ENCODE assay signal across 8 mouse cellular contexts in the genomic region with DNA sequence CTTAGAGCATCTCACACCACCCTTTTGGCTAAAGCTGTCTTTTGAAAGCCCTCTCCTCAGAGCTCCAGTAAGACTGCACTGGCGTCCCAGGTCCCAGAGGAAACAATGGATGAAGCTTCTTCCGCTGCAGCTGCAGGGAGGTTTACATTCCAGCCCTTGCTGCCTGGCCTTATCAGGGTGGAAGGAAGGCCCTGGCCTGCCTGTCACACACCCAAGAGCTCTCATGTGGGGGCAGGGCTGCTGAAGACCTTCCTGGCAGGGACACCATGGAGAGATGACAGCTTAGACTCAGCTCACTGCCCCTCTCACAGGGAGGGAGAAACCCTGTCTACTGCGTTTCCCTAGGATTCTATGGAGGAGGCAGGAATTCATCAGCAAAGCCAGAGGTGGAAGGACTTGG.
DNase-seq lines count a peak whose midpoint lies in the region; ATAC-seq and TF ChIP-seq lines count a peak whose summit lies in the region.

No protein-coding gene starts in this region.

- H3K9me3 ChIP-seq in neural tube, embryonic 13.5 days, result no peaks in the 10 kb centered on the region
- H3K9me3 ChIP-seq in heart, embryonic 15.5 days (replicated peaks), result no peaks in the 10 kb centered on the region
- H3K9me3 ChIP-seq in stomach, postnatal 0 days (ENCODE audit: control insufficient read depth, low read length), result no peaks in the 10 kb centered on the region

- no peak overlapping the region for H3K4me2 ChIP-seq in neural tube, embryonic 13.5 days
- H3K4me2 ChIP-seq in heart, embryonic 15.5 days, result 0 out of 2 replicates have a peak overlapping the region, but pooled peaks have one; percentile 6
- H3K4me2 ChIP-seq in stomach, postnatal 0 days (replicated peaks; ENCODE audit: low read depth), result no peak overlapping the region

- WGBS in neural tube, embryonic 13.5 days, result 27% methylated on average over 3 of the region's 3 CpGs
- WGBS in heart, embryonic 15.5 days, result 9% methylated on average over 3 of the region's 3 CpGs
- WGBS in stomach, postnatal 0 days, result 22% methylated on average over 3 of the region's 3 CpGs

- TF ChIP-seq EP300 in stomach, postnatal 0 days (optimal IDR thresholded peaks at IDR 0.05), result no peak

- 0 out of 2 replicates have a peak, but pooled peaks cover 3% of the 10 kb centered on the region for H3K4me1 ChIP-seq in neural tube, embryonic 13.5 days (replicated peaks)
- peaks cover 33% of the 10 kb centered on the region for H3K4me1 ChIP-seq in heart, embryonic 15.5 days (replicated peaks)
- H3K4me1 ChIP-seq in stomach, postnatal 0 days (replicated peaks; ENCODE audit: control insufficient read depth, insufficient read depth), result no peaks in the 10 kb centered on the region

- 0 out of 2 replicates have a peak, but pooled peaks have one; percentile 36 for ATAC-seq in neural tube, embryonic 13.5 days (ENCODE audit: low read depth)
- peak; percentile 84 for ATAC-seq in heart, embryonic 15.5 days (replicated peaks; ENCODE audit: insufficient number of reproducible peaks, insufficient read depth, low FRiP score, low read depth)
- peak; percentile 41; the same call in 1 of the 2 replicates for ATAC-seq in stomach, postnatal 0 days (ENCODE audit: low FRiP score, low TSS enrichment)
- ATAC-seq in CD4-positive, CD25-positive, alpha-beta regulatory T cell, adult 4 months, result no peak

- no peaks in the 10 kb centered on the region for H3K36me3 ChIP-seq in neural tube, embryonic 13.5 days
- no peaks in the 10 kb centered on the region for H3K36me3 ChIP-seq in heart, embryonic 15.5 days
- H3K36me3 ChIP-seq in stomach, postnatal 0 days (ENCODE audit: control insufficient read depth, insufficient read depth, low read length), result no peaks in the 10 kb centered on the region

- DNase-seq in neural tube, embryonic 10.5 days (ENCODE audit: extremely low spot score, low spot score), result no peak
- DNase-seq in liver, result peak; percentile 62
- DNase-seq in stomach, postnatal 0 days (ENCODE audit: low spot score), result no peak
- no peak for DNase-seq in testis, postnatal 14 days (ENCODE audit: low spot score)
- DNase-seq in spleen, postnatal 14 days (ENCODE audit: low spot score in 2 of 2), result no peak

- no peak overlapping the region for H3K9ac ChIP-seq in neural tube, embryonic 13.5 days
- no peak overlapping the region for H3K9ac ChIP-seq in heart, embryonic 15.5 days
- no peak overlapping the region for H3K9ac ChIP-seq in stomach, postnatal 0 days (ENCODE audit: low read length)

- no peak overlapping the region for H3K4me3 ChIP-seq in neural tube, embryonic 13.5 days
- no peak overlapping the region for H3K4me3 ChIP-seq in heart, embryonic 15.5 days
- no peak overlapping the region for H3K4me3 ChIP-seq in stomach, postnatal 0 days (ENCODE audit: low read depth, low read length)

- H3K27ac ChIP-seq in neural tube, embryonic 13.5 days (replicated peaks), result no peak overlapping the region
- H3K27ac ChIP-seq in heart, embryonic 15.5 days, result peak overlapping the region; percentile 74
- no peak overlapping the region for H3K27ac ChIP-seq in stomach, postnatal 0 days (replicated peaks)

- peaks cover 2% of the 10 kb centered on the region; the same call in 1 of the 2 replicates for H3K27me3 ChIP-seq in neural tube, embryonic 13.5 days
- H3K27me3 ChIP-seq in heart, embryonic 15.5 days, result no peaks in the 10 kb centered on the region
- no peaks in the 10 kb centered on the region for H3K27me3 ChIP-seq in stomach, postnatal 0 days (ENCODE audit: control insufficient read depth, insufficient read depth, low read length)

- TF ChIP-seq CTCF in stomach, postnatal 0 days (IDR thresholded peaks at IDR 0.05; ENCODE audit: low read depth), result no peak
